9 mouse cellular contexts compared by ENCODE assay signal in the genomic region with DNA sequence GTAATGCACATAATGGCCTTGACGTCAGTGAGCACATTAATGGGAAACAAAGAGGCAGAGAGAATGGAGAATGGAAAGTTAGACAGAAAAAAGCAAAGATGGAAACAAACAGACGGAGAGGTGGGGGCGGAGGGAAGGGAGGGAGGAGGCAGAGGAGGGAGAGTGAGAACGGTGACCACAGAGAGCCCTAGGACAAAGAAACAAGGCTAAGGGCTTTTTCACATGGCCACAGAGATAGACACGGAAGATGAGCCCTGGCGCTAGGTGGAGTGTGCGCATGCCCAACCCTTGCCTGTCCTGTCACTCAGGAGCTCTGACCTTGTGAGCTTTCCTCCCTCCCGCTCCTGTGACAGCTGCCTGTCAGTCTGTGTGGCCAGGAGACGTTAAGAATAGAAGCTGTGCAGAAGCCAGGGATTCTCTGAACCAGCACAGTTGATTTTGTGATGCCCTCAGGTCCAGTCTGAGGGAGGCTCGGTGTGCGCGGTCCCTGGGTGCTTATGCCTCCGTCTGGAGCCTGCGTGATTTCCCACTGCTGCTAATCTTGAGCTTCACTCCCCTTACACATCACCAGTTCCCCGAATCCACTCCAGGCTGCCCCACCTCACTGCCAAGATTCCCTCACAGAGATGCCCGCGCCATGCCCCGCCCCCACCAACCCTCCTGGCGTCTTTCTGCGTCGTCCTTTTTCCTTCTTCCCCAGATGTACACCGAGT. TPM values are rescaled to one million over a fixed set of nuclear protein-coding genes. Genes with fewer than 3 reads are reported as not detected.
DNase-seq lines count a peak whose midpoint lies in the region; ATAC-seq and TF ChIP-seq lines count a peak whose summit lies in the region.
"Had no signal": no experiment of that assay in that cellular context is flagged by ENCODE, and none has a peak within 500 bp of the region (broad histone marks: within the 10 kb centered on the region; RNA-seq: fewer than 3 reads in every experiment).

No protein-coding gene starts in this region.

- peak; percentile 71; the same call in 1 of the 2 replicates for ATAC-seq in hindbrain, embryonic 13.5 days (ENCODE audit: low FRiP score)
- ATAC-seq in neural tube, embryonic 14.5 days (ENCODE audit: low read depth): peak; percentile 28; the same call in 1 of the 2 replicates

- no peaks in the 10 kb centered on the region for H3K36me3 ChIP-seq in hindbrain, embryonic 13.5 days
- H3K36me3 ChIP-seq in neural tube, embryonic 14.5 days (ENCODE audit: control insufficient read depth, insufficient read depth, low read length): no peaks in the 10 kb centered on the region

- peak overlapping the region; percentile 55 for H3K27ac ChIP-seq in hindbrain, embryonic 13.5 days
- H3K27ac ChIP-seq in neural tube, embryonic 14.5 days (ENCODE audit: low read depth, low read length): no peak overlapping the region

- no peaks in the 10 kb centered on the region for H3K9me3 ChIP-seq in hindbrain, embryonic 13.5 days
- H3K9me3 ChIP-seq in neural tube, embryonic 14.5 days (ENCODE audit: control insufficient read depth, low read length): no peaks in the 10 kb centered on the region

- H3K4me3 ChIP-seq in hindbrain, embryonic 13.5 days: peak overlapping the region; percentile 12; the same call in 1 of the 2 replicates
- H3K4me3 ChIP-seq in neural tube, embryonic 14.5 days (ENCODE audit: low read depth, low read length): no peak overlapping the region

- WGBS in hindbrain, embryonic 13.5 days: 43% methylated on average over 22 of the region's 22 CpGs
- WGBS in neural tube, embryonic 14.5 days: 55% methylated on average over 22 of the region's 22 CpGs

- no peak for TF ChIP-seq POLR2A in brain, embryonic 14.5 days (IDR thresholded peaks at IDR 0.05; ENCODE audit: borderline replicate concordance, extremely low read depth, insufficient read depth, insufficient read length, poor library complexity, severe bottlenecking)

- TF ChIP-seq CTCF in brain, embryonic 14.5 days (IDR thresholded peaks at IDR 0.05; ENCODE audit: borderline replicate concordance, extremely low read depth, insufficient read depth, insufficient read length): no peak

- peak overlapping the region; percentile 56 for H3K9ac ChIP-seq in hindbrain, embryonic 13.5 days
- H3K9ac ChIP-seq in neural tube, embryonic 14.5 days (replicated peaks; ENCODE audit: low read depth, low read length): no peak overlapping the region

- peak overlapping the region; percentile 34 for H3K4me2 ChIP-seq in hindbrain, embryonic 13.5 days
- no peak overlapping the region for H3K4me2 ChIP-seq in neural tube, embryonic 14.5 days (ENCODE audit: low read depth, low read length)

- peak; percentile 19 to 37 for DNase-seq in layer of hippocampus, adult 18-20 months (ENCODE audit: low spot score in 2 of 2)
- no peak for DNase-seq in layer of hippocampus, adult 8-10 months (ENCODE audit: low spot score in 2 of 2)
- peak; percentile 43 for DNase-seq in brain, embryonic 14.5 days (ENCODE audit: low read depth)
- DNase-seq in gastrocnemius, adult 18-20 months (ENCODE audit: low spot score): peak; percentile 77
- DNase-seq in kidney, postnatal 10 days: no peak
- DNase-seq in urinary bladder, postnatal 25 days (ENCODE audit: low spot score): no peak

- H3K4me1 ChIP-seq in hindbrain, embryonic 13.5 days (replicated peaks): peaks cover 24% of the 10 kb centered on the region
- H3K4me1 ChIP-seq in neural tube, embryonic 14.5 days (ENCODE audit: control insufficient read depth, insufficient read depth, low read length): 0 out of 2 replicates have a peak, but pooled peaks cover 3% of the 10 kb centered on the region

- H3K27me3 ChIP-seq in hindbrain, embryonic 13.5 days: peaks cover 8% of the 10 kb centered on the region; the same call in 1 of the 2 replicates
- no peaks in the 10 kb centered on the region for H3K27me3 ChIP-seq in neural tube, embryonic 14.5 days (ENCODE audit: control insufficient read depth, insufficient read depth, low read length)

RNA-seq across cellular contexts. Expression of gene Rassf10, which starts 35.3 kb away (rescaled TPM):
- under 1 TPM; 0.38 to 0.52 TPM for total RNA-seq in layer of hippocampus, adult 18-20 months (2021)
- total RNA-seq in layer of hippocampus, adult 8-10 months (2022): under 1 TPM; 0.47 to 0.86 (median 0.71) TPM
- polyA plus RNA-seq in brain, embryonic 14.5 days (2012; rRNA removed): 1.8 and 2.2 TPM in 2 replicates
- under 1 TPM; 0.31 to 0.32 TPM for total RNA-seq in gastrocnemius, adult 18-20 months (2021)
- polyA plus RNA-seq in hindbrain, embryonic 13.5 days (2015; fragmentation: Nextera tagmentation; extraction: Ambion mirVana): 3.0 and 3.1 TPM in 2 replicates
- 2.5 and 4.1 TPM in 2 replicates for polyA plus RNA-seq in neural tube, embryonic 14.5 days (2014; fragmentation: Nextera tagmentation; extraction: Ambion mirVana)
- total RNA-seq: neutrophil, adult 5-6 weeks had no signal

Comparison
In these comparisons a context has a peak if more than half of its experiments do, and no peak if none do; other contexts are left out.
1. DNase-seq: peak in layer of hippocampus, adult 18-20 months (2 of 2), brain, embryonic 14.5 days (single experiment) and gastrocnemius, adult 18-20 months (single experiment); none in layer of hippocampus, adult 8-10 months (0 of 2), kidney, postnatal 10 days (single experiment) and urinary bladder, postnatal 25 days (single experiment).